Mouse (Mus musculus) adrenal gland, postnatal 14 days (tissue): ENCODE data around the gene Zfp334. TPM values are rescaled to one million over a fixed set of nuclear protein-coding genes. Genes with fewer than 3 reads are reported as not detected.
A peak's percentile ranks its signal among the peaks of the same experiment; 100 is the strongest.

Source experiments
- DNase-seq: peaks from one replicate; pipeline ENCODE4 v3.0.0; 2021; ENCODE audit warnings: mixed read lengths
- total RNA-seq: library from RNA; stranded (reverse); gene quantifications from 2 replicates; pipeline ENCODE4 v1.2.3, GENCODE M21; 2021

The Zfp334 gene
- total RNA-seq, 1 experiment from 2014 or later: 5.0 TPM

DNA sequence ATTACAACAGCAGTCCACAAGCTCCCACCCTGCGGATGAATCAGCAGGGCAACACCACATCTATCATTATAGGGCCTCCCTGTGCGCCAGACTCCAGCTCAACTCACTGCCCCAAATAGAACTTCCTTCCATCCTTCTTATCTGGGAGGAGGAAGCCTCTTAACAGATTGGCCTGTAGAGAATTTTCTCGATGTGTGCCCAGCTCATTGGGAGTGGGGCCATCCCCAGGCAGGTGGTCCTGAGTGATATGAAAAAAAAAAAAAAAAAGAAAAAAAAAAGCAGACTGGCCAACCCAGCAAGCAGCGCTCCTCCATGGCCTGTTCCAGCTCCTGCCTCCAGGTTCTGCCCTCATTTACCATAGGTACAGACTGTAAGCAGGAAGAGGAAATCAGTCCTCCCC lies 12.1 kb downstream of the Zfp334 start:
- no peak for DNase-seq

- no peak for DNase-seq
These were observed 12.6 kb downstream of the Zfp334 start for GRCm38 (mm10) chr2:165375478-165375877.

- no peak for DNase-seq
These were observed 17.0 kb downstream of the Zfp334 start for GRCm38 (mm10) chr2:165371066-165371465.

DNA sequence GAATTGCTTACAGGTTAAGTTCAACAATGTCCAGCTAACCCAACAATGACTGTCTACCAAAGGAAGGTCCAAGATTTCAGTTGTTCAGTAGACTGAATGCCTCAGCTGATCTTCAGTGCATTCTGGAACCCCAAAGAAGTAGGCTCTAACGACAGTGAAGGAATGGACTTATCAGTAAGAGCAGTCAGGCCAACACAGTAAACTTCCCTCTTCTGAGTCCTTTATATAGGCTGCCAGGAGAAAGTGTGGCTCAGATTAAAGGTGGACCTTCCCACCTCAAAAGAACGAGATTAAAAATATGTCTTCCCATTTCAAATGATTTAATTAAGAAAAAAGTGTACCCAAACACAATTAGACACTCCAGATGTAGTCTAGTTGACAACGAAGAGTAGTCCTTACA lies 17.7 kb downstream of the Zfp334 start:
- DNase-seq: no peak

- DNase-seq: no peak
These were observed 19.6 kb downstream of the Zfp334 start, which contains the start of gene Zfp663 for GRCm38 (mm10) chr2:165368496-165368895. Gene Zfp663, minus strand, starts transcription at chr2:165368729.

DNA sequence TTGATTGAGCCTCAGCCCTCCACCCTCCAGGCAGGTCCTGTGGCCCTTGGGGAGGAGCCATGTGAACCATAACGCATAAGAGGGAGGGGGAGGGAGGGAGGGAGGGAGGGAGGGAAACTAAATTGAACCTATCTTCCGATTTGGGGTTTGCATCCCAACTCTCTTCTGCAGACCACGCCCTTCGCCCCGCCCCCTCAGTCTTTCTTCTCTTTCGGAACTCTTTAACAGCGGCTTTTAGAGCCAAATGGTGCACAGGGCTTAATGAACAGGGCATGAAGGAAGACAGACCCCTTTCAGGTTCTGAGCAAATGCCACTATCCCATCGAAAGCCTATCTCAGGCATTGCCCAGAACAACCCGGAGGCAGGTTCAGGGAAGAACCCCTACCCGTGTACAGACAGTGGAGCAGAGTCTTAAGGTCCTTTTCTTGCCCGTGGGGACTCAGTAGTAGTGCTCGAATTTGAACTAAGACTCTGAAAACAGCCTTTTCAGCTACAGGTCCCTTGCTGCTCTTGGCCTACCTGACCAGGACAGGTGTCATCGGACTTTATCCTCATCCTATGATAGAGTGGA lies 20.1 kb downstream of the Zfp334 start:
- DNase-seq: no peak

DNA sequence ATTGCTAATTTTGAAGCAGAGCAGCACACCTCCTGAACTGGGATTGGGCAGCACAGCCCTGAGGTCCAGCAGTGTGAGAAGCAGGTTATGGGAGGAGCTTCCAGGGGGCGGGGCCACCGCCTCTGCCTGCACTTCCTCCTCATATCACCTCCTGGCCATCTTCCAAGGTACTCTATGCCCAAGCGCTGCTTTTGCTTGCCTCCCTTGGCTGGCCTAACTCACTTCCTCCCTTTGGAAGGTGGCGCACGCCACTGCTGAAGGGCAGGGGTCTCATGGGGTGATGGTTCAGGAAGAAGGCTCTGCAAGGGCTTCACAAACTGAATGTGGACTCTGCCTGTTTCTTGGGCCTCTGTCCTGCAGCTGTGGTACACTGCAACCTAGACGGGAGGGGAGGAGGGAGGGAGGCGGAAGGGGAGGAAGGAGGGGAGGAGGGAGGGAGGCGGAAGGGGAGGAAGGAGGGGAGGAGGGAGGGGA lies 21.0 kb downstream of the Zfp334 start:
- peak; percentile 62 for DNase-seq

DNA sequence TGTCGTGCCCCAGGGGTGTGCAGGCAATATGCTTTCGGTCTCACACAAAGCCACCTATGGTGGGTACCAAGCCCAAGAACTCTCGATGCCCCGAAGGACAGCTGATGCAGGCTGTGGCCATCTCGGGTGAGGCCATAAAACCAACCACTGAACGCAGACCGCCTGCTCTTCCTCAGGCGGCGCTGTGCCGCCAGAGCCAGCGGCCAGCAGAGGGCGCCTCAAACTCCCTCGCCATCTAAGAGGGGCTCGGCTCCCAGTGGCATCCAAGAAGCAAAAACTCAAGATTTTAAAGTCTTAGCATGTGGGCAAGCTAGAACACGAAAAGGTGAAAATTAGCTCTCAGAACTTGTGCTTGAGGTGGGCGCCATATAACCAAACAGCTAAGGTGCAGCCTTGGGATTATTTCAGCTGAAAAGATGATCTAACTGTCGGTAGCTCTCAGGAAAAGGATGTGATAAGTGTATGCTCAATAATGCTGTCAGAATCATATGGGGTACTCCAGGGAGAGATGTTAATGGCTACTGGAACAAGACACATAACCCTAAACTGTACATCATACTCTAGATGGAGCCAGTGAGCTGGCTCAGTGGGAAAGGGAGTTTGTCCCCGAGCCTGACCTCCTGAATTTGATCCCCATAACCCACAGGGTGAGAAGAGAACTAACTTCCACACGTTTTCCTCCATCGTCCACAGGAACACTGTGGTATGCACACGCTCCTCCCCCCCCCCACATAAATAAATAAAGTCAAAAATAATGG lies 23.5 kb downstream of the Zfp334 start:
- DNase-seq: peak; percentile 73

- no peak for DNase-seq
These were observed 24.8 kb downstream of the Zfp334 start for GRCm38 (mm10) chr2:165363282-165363681.

- DNase-seq: peak; percentile 74
These were observed 27.2 kb downstream of the Zfp334 start for GRCm38 (mm10) chr2:165360861-165361260.

DNA sequence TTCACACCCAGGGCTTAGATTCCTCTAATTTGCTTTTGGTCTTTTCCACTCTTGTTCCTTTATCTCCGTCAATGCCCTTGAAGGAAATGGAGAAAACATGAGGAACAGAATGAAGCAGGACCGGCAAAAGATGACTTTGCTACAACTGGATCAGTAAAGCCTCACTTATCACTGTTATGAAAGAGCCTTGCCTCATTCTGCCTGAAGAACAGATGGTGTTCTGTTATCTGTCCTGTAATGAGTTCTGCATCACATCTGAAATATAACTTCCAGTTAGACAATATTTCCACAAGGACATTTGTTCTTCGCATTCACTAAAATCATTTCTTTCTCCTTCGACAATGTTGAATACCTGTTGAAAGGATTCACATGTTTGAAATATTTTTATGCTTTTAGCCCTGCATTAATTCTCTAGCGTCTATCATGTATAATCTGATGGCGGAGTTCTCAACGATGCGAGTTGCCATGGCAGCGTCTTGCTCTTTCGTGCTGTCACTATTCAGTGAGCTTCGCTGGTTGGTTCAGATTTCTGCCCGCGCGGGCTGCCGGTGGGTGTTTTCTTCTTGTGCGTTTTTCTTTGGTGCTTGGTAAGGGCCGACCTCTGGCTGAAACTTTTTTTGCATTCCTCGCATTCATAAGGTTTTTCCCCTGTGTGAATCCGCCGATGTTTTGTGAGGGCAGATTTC lies 36.1 kb downstream of the Zfp334 start:
- no peak for DNase-seq

DNA sequence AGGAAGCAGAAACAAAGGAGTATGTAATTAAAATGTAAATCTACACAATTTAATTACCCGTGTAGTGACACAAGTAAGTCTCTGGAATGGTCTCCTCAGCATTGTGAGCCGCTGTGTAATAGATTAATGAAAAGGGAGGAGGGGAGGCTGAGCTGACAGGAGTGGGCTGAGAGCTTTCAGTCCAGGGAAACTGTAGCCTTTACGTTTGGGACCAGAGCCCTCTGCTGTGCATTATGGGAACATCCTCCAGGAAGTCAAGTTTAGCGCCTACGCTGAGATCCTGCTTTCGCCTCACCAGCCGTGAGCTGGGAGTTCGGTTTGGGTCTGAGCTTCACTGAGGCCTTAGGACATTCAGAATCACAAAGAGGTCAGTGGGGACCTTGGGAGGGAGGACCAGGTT lies 38.6 kb downstream of the Zfp334 start:
- DNase-seq: no peak

DNA sequence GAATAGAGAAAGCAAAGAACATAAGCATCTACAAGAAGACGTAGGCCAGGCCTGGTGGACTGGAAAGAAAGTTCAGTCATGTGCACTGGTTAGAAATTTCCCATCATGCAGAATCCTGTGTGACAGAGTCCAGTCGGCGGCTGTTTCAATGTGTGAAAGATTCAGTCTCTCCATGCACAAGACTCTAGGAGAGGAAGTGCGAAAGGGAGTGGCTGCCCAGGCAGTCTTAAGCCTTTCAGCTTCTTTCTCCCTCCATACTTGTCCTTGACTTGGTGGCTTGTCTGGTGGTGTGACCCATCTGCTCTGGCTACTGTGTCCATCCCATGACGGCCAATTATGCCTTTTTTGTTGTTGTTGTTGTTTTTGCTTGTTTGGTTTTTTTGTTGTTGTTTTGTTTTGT lies 41.9 kb downstream of the Zfp334 start:
- DNase-seq: no peak

DNA sequence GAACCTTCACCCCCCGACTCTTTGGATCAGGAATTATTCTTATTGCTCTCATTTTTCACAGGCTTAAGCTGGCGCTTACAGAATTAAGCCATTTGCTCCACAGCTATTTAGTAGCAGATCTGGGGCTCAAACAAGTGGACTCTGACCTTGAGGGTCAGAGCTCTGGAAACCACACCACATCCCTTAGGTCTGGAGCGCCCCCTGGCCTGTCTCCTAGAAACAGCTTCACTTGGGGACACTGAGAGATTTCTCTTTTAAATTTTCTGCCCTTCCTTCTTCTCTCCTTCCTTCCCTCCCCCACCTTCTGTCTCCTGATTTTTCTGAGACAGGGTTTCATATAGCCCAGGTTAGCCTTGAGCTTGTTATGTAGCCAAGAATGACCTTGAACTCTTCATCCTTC lies 50.9 kb downstream of the Zfp334 start:
- DNase-seq: peak; percentile 86

GRCm38 (mm10) chr2:165332610-165333210 lies 55.3 kb downstream of the Zfp334 start:
- DNase-seq: no peak

GRCm38 (mm10) chr2:165329703-165330102 lies 58.4 kb downstream of the Zfp334 start:
- no peak for DNase-seq

DNA sequence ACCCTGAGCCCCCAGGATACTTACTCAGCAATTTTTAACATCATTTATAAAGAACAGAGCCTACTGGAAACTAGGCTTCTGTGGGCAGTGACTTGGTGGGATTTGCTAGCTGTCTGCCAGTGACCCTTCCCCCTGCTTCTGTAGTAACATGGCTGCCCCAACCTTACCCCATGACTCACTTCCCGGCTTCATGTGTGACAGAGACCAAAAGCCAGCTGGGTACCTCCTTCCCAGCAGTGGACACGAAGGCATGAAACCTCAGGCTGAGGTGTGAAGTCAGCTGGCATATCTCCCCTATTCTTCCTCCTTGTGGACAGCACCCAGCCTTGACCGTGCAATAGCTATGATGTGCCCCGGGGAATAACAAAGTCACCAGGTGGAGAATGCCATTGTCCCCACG lies 59.3 kb downstream of the Zfp334 start:
- no peak for DNase-seq

DNA sequence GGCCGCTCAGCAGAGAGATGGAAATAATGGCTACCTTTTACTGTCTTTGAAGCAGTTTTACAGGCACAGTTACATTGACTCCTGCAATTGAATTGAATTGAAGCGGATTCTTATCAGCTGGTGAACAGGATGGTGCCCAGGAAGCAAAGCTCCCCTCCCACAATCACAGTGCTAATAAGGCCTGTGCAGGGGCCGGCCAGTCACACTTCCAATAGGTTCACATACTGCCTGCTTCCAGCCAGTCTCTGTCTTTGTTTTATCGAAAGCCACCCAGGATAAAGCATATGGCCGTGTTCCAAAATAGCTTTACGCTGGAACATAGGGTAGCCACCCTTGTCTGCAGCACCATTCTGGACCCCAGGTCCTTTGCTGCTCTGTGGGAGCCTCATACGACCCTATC lies 60.7 kb downstream of the Zfp334 start:
- no peak for DNase-seq

DNA sequence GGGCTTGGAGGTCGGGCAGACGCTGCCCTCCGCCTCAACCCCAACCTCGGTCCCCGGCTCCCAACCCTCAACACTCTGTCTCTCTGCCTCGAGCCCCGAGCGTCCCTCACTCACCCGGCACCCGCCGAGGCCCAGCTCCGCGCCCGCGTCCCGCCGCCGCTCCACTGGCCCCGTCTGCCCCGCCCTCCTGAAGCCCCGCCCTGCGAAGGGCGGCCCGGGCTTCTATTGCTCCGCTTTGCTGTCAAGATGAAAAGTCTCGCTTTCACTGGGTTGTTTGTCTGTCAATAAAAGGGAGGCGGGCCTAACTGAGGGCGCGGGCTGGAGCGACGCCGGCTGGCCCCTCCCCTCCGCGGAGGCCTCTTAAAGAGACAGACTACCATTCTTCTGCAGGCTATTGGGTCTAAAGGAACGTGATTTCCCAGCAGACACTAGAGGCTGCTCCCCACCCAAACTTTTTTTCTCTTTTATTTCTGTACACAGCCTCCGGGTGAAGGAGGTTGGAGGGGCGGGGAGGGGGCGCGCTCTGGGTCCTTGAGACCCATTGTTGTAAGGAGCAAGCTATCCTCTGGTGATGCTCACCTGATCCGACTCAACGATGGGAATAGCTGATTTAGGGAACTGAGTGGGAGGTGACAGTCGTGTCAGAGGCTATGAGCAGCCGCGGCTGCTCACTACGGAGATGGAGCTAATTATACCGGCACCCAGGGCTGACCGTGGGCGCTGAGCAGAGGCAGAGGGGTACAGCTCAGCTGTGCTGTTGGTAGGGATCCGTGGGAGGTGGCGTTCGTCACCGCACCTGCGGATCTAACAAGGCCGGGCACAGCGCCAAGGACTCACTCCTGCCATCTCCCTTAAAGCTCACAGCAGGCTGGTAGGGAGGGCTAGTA lies 61.5 kb downstream of the Zfp334 start, which contains the start of gene Elmo2:
Gene Elmo2 (minus strand): TSS at position 176 of the 887 bp plus-strand sequence.
- peak; percentile 97 for DNase-seq

DNA sequence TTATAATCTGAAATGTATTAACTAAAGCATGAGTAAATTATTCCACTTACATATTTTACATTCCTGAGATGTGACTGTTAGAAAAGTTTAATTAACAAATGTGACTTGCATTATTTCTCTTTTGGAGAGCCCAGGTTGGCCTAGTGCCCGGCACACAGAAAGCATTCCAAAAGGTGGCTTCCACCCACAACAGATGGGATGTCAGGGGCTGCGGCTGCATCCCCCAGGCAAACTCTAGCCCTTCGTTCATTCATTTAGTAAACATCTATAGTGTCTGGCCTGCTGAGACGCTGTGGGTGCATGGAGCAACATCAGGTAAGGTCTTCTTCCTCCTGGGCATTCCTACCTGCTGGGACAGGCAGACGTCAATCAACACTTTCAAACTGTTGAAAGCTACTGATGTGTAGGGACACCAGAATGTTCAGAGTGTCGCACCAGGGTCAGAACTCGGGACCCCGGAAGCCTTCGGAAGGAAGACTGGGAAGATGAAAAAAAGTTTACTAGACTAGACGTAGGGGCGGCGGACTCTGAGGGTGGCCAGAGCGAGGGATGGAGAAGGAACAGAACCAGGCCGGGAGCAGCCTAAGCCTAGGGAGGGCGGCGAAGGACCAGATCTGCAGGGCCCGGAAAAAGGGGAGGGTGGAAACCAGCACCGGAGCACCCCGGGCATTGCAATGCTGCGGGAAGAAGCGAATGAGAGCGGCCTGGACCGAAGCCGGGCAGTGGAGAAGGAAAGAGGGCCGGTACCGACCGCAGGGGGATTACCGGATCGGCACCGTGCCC lies 62.3 kb downstream of the Zfp334 start:
- DNase-seq: peak; percentile 36
